In the genomic region with DNA sequence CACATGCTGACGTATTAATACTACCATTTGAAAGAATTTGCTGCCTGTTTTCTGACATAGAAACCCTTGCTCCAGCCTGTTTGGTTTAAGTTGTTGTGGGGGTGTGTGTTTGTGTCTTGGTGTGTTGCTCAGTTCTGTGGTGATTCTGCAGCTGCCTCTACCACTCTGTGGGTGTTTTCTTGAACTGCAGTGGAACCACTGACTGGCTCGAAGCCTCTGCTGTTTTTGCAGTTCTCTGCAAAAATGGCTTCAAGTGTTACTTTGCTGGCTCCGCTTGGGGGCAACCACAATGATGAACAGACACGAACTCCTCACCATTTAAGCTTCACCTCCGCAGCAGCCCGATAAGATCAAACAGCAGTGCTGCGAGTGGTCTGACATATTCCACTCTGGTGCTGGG, we compare ENCODE assay signal across 23 mouse cellular contexts.
DNase-seq lines count a peak whose midpoint lies in the region; ATAC-seq and TF ChIP-seq lines count a peak whose summit lies in the region.
"Had no signal": no experiment of that assay in that cellular context is flagged by ENCODE, and none has a peak within 500 bp of the region (broad histone marks: within the 10 kb centered on the region; RNA-seq: fewer than 3 reads in every experiment).

No protein-coding gene starts in this region.

- no peaks in the 10 kb centered on the region for H3K27me3 ChIP-seq in thymus, adult 2 months (ENCODE audit: control insufficient read depth, insufficient read depth, low read length)
- no peaks in the 10 kb centered on the region for H3K27me3 ChIP-seq in heart, embryonic 11.5 days (ENCODE audit: control insufficient read depth, insufficient read depth, low read length)
- H3K27me3 ChIP-seq: limb, embryonic 15.5 days; liver, embryonic 15.5 days; midbrain, embryonic 13.5 days had no signal

- 31% methylated on average over 7 of the region's 7 CpGs for WGBS in thymus, adult 2 months
- WGBS in heart, embryonic 11.5 days (ENCODE audit: insufficient replicate concordance), result 52% methylated on average over 7 of the region's 7 CpGs

- no peak overlapping the region for H3K4me3 ChIP-seq in thymus, adult 2 months (ENCODE audit: control insufficient read depth, insufficient read depth, low read length)
- no peak overlapping the region for H3K4me3 ChIP-seq in heart, embryonic 11.5 days (ENCODE audit: low read depth, low read length)
- H3K4me3 ChIP-seq: embryonic facial prominence, embryonic 10.5 days; limb, embryonic 15.5 days; liver, embryonic 15.5 days; midbrain, embryonic 13.5 days; myocyte had no signal

- ATAC-seq in megakaryocyte, adult 5-6 weeks (ENCODE audit: poor library complexity, severe bottlenecking), result peak; percentile 39
- ATAC-seq in heart, embryonic 11.5 days (replicated peaks; ENCODE audit: insufficient number of reproducible peaks, low FRiP score, low TSS enrichment), result no peak
- ATAC-seq: hindbrain, postnatal 0 days; lung, postnatal 0 days; midbrain, embryonic 13.5 days had no signal

- TF ChIP-seq CTCF in thymus, adult 2 months (IDR thresholded peaks at IDR 0.05; ENCODE audit: borderline replicate concordance, control insufficient read depth, extremely low read depth, insufficient read depth, low read length, poor library complexity), result no peak

- no peaks in the 10 kb centered on the region for H3K9me3 ChIP-seq in heart, embryonic 11.5 days (replicated peaks; ENCODE audit: control insufficient read depth, low read length)
- H3K9me3 ChIP-seq: embryonic facial prominence, embryonic 10.5 days; G1E; limb, embryonic 15.5 days; liver, embryonic 15.5 days; midbrain, embryonic 13.5 days had no signal

- H3K36me3 ChIP-seq in thymus, adult 2 months (ENCODE audit: control insufficient read depth, insufficient read depth, low read length), result no peaks in the 10 kb centered on the region
- H3K36me3 ChIP-seq in heart, embryonic 11.5 days (ENCODE audit: control insufficient read depth, insufficient read depth, low read length), result no peaks in the 10 kb centered on the region
- H3K36me3 ChIP-seq: embryonic facial prominence, embryonic 10.5 days; G1E; limb, embryonic 15.5 days; liver, embryonic 15.5 days; midbrain, embryonic 13.5 days had no signal

- H3K9ac ChIP-seq in heart, embryonic 11.5 days (ENCODE audit: low read depth, low read length), result no peak overlapping the region
- H3K9ac ChIP-seq: limb, embryonic 15.5 days; liver, embryonic 15.5 days; midbrain, embryonic 13.5 days had no signal

- peaks cover 37% of the 10 kb centered on the region for H3K4me1 ChIP-seq in thymus, adult 2 months (replicated peaks; ENCODE audit: control insufficient read depth, insufficient read depth, low read length)
- peaks cover 8% of the 10 kb centered on the region; the same call in 1 of the 2 replicates for H3K4me1 ChIP-seq in heart, embryonic 11.5 days (ENCODE audit: control insufficient read depth, insufficient read depth, low read length)
- H3K4me1 ChIP-seq: limb, embryonic 15.5 days; liver, embryonic 15.5 days; midbrain, embryonic 13.5 days had no signal

- H3K27ac ChIP-seq in thymus, adult 2 months (ENCODE audit: control insufficient read depth, insufficient read depth, low read length), result peak overlapping the region; percentile 82
- H3K27ac ChIP-seq in heart, embryonic 11.5 days (ENCODE audit: low read depth, low read length), result no peak overlapping the region
- H3K27ac ChIP-seq: embryonic facial prominence, embryonic 10.5 days; hindbrain, postnatal 0 days; limb, embryonic 15.5 days; liver, embryonic 15.5 days; midbrain, embryonic 13.5 days; stomach, postnatal 0 days had no signal

- no peak for TF ChIP-seq POLR2A in thymus, adult 2 months (IDR thresholded peaks at IDR 0.05; ENCODE audit: control insufficient read depth, extremely low read depth, insufficient read depth, low read length, poor library complexity)

- DNase-seq in spleen, postnatal 4 days (ENCODE audit: low spot score in 2 of 2), result peak; percentile 12 to 46
- no peak for DNase-seq in spleen, postnatal 10 days (ENCODE audit: low spot score in 2 of 2)
- DNase-seq in thymus, adult 2 months, result peak; percentile 66
- DNase-seq in frontal cortex, postnatal 14 days (ENCODE audit: low spot score in 2 of 2), result no peak
- no peak for DNase-seq in cerebellum, adult 11 months
- no peak for DNase-seq in kidney, adult 9 months
- DNase-seq: cerebellum, adult 8-10 months; gastrocnemius, postnatal 10 days; heart, adult 18-20 months; kidney, adult 2 months; kidney, postnatal 36 days; retina, postnatal 1 day had no signal

- no peak overlapping the region for H3K4me2 ChIP-seq in heart, embryonic 11.5 days
- H3K4me2 ChIP-seq: limb, embryonic 15.5 days; liver, embryonic 15.5 days; midbrain, embryonic 13.5 days had no signal

Comparison
In these comparisons a context has a peak if more than half of its experiments do, and no peak if none do; other contexts are left out.
1. DNase-seq: peak in spleen, postnatal 4 days (2 of 2) and thymus, adult 2 months (single experiment); none in spleen, postnatal 10 days (0 of 2), frontal cortex, postnatal 14 days (0 of 2), cerebellum, adult 11 months (single experiment) and kidney, adult 9 months (single experiment).